In the genomic region with DNA sequence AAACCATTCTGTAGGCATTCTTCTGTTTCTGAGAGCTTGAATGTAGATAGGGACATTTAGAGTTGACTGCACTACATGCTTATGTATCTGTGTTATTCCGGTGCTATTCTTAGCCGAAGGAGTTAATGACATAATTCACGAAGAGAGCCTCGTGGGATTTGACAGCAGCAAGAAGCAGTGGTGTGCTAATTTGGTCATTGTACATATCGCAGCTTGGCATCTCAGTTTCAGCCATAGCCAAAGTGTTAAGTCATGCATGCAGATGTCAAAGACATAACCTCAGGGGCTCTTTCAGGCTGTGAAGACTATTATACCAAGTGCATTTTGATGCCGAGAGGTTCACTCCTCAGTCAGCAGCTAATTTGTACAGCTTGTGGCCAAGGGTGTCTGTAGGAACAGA, we compare ENCODE assay signal across 22 mouse cellular contexts.
DNase-seq lines count a peak whose midpoint lies in the region; ATAC-seq and TF ChIP-seq lines count a peak whose summit lies in the region.
"Had no signal": no experiment of that assay in that cellular context is flagged by ENCODE, and none has a peak within 500 bp of the region (broad histone marks: within the 10 kb centered on the region; RNA-seq: fewer than 3 reads in every experiment).

No protein-coding gene starts in this region.

- peak; percentile 35; the same call in 1 of the 2 replicates for ATAC-seq in heart, embryonic 15.5 days (replicated peaks; ENCODE audit: insufficient number of reproducible peaks, insufficient read depth, low FRiP score, low read depth)
- ATAC-seq in Patski, result peak; percentile 62
- peak; percentile 75 for ATAC-seq in hindbrain, postnatal 0 days
- ATAC-seq: liver, embryonic 12.5 days had no signal

- no peak for TF ChIP-seq EP300 in heart, adult 2 months (IDR thresholded peaks at IDR 0.05; ENCODE audit: insufficient read depth, low read depth, low read length)

- H3K9ac ChIP-seq in heart, embryonic 15.5 days, result no peak overlapping the region
- H3K9ac ChIP-seq in heart, adult 2 months (ENCODE audit: low read depth, low read length), result no peak overlapping the region
- no peak overlapping the region for H3K9ac ChIP-seq in hindbrain, postnatal 0 days (replicated peaks; ENCODE audit: low read length)
- H3K9ac ChIP-seq: embryonic facial prominence, embryonic 15.5 days; liver, embryonic 12.5 days; lung, embryonic 14.5 days; neural tube, embryonic 15.5 days had no signal

- DNase-seq in heart, adult 2 months, result no peak
- DNase-seq in MN1 (ENCODE audit: low spot score), result peak; percentile 65
- DNase-seq in Patski (ENCODE audit: low read depth, low spot score), result no peak
- DNase-seq in hindbrain, postnatal 0 days (ENCODE audit: low spot score), result peak; percentile 55
- no peak for DNase-seq in layer of hippocampus, postnatal 36 days
- no peak for DNase-seq in thymus, postnatal 10 days (ENCODE audit: low spot score in 2 of 2)
- DNase-seq: adrenal gland, postnatal 10 days; cerebellum, adult 8-10 months; heart, adult 11 months; kidney, adult 18-20 months; kidney, postnatal 10 days; lung, embryonic 14.5 days; lung, postnatal 4 days; thymus, adult 18-20 months had no signal

- 24% methylated on average over 6 of the region's 6 CpGs for WGBS in heart, embryonic 15.5 days
- WGBS in heart, adult 2 months, result 15% methylated on average over 6 of the region's 6 CpGs
- WGBS in hindbrain, postnatal 0 days, result 14% methylated on average over 6 of the region's 6 CpGs

- H3K4me2 ChIP-seq in heart, embryonic 15.5 days, result no peak overlapping the region; the same call in 1 of the 2 replicates
- no peak overlapping the region for H3K4me2 ChIP-seq in hindbrain, postnatal 0 days (ENCODE audit: low read depth, low read length)
- H3K4me2 ChIP-seq: embryonic facial prominence, embryonic 15.5 days; liver, embryonic 12.5 days; lung, embryonic 14.5 days; neural tube, embryonic 15.5 days had no signal

- no peak for TF ChIP-seq CTCF in heart, adult 2 months (IDR thresholded peaks at IDR 0.05)
- no peak for TF ChIP-seq CTCF in Patski (IDR thresholded peaks at IDR 0.05)
- TF ChIP-seq CTCF in hindbrain, postnatal 0 days (IDR thresholded peaks at IDR 0.05; ENCODE audit: low read depth), result no peak

- intact Hi-C loops in heart, adult 2 months (cut with DNase I), result no loop called here

- H3K9me3 ChIP-seq in heart, embryonic 15.5 days (replicated peaks), result no peaks in the 10 kb centered on the region
- H3K9me3 ChIP-seq in hindbrain, postnatal 0 days (ENCODE audit: low read length), result no peaks in the 10 kb centered on the region
- H3K9me3 ChIP-seq: embryonic facial prominence, embryonic 15.5 days; G1E; liver, embryonic 12.5 days; midbrain, embryonic 10.5 days; neural tube, embryonic 15.5 days had no signal

- H3K27ac ChIP-seq in heart, embryonic 15.5 days, result 0 out of 2 replicates have a peak overlapping the region, but pooled peaks have one; percentile 34
- no peak overlapping the region for H3K27ac ChIP-seq in heart, adult 2 months
- H3K27ac ChIP-seq in hindbrain, postnatal 0 days, result no peak overlapping the region
- H3K27ac ChIP-seq: embryonic facial prominence, embryonic 15.5 days; left cerebral cortex, adult 2 months; liver, embryonic 12.5 days; midbrain, embryonic 10.5 days; neural tube, embryonic 15.5 days had no signal

- POLR2A ChIA-PET in Patski (lab: Charles Lee), result no interaction called here

- H3K36me3 ChIP-seq in heart, embryonic 15.5 days, result no peaks in the 10 kb centered on the region
- no peaks in the 10 kb centered on the region for H3K36me3 ChIP-seq in heart, adult 2 months (ENCODE audit: control insufficient read depth, insufficient read depth, low read length)
- no peaks in the 10 kb centered on the region for H3K36me3 ChIP-seq in hindbrain, postnatal 0 days (ENCODE audit: insufficient read depth, low read length)
- H3K36me3 ChIP-seq: embryonic facial prominence, embryonic 15.5 days; G1E; liver, embryonic 12.5 days; midbrain, embryonic 10.5 days; neural tube, embryonic 15.5 days had no signal

- no peak for TF ChIP-seq POLR2A in heart, adult 2 months (IDR thresholded peaks at IDR 0.05; ENCODE audit: insufficient read depth, low read depth, low read length)

- CTCF ChIA-PET in Patski (lab: Charles Lee), result interaction anchor here (1.1 to 1.5 kb wide), 2 partner anchors 12 to 143 kb away, joined by 3 to 4 read pairs; no protein-coding TSS in a partner anchor

- no peaks in the 10 kb centered on the region for H3K79me2 ChIP-seq in heart, adult 2 months (replicated peaks; ENCODE audit: control insufficient read depth, insufficient read depth, low read length)

- H3K4me3 ChIP-seq in heart, embryonic 15.5 days, result no peak overlapping the region
- no peak overlapping the region for H3K4me3 ChIP-seq in heart, adult 2 months
- H3K4me3 ChIP-seq in hindbrain, postnatal 0 days (ENCODE audit: low read length), result no peak overlapping the region
- H3K4me3 ChIP-seq: embryonic facial prominence, embryonic 15.5 days; left cerebral cortex, adult 2 months; liver, embryonic 12.5 days; midbrain, embryonic 10.5 days; myocyte; neural tube, embryonic 15.5 days had no signal

- no peaks in the 10 kb centered on the region for H3K27me3 ChIP-seq in heart, embryonic 15.5 days
- no peaks in the 10 kb centered on the region for H3K27me3 ChIP-seq in heart, adult 2 months (ENCODE audit: control insufficient read depth, insufficient read depth, low read length)
- H3K27me3 ChIP-seq in Patski, result peaks cover 4% of the 10 kb centered on the region
- no peaks in the 10 kb centered on the region for H3K27me3 ChIP-seq in hindbrain, postnatal 0 days (ENCODE audit: insufficient read depth, low read length)
- H3K27me3 ChIP-seq: embryonic facial prominence, embryonic 15.5 days; liver, embryonic 12.5 days; neural tube, embryonic 15.5 days had no signal

- peaks cover 5% of the 10 kb centered on the region; the same call in 1 of the 2 replicates for H3K4me1 ChIP-seq in heart, embryonic 15.5 days (replicated peaks)
- H3K4me1 ChIP-seq in heart, adult 2 months (ENCODE audit: control insufficient read depth, insufficient read depth, low read length), result no peaks in the 10 kb centered on the region
- H3K4me1 ChIP-seq in hindbrain, postnatal 0 days (ENCODE audit: insufficient read depth, low read length), result no peaks in the 10 kb centered on the region
- H3K4me1 ChIP-seq: embryonic facial prominence, embryonic 15.5 days; liver, embryonic 12.5 days; midbrain, embryonic 10.5 days; neural tube, embryonic 15.5 days had no signal

- in situ Hi-C loops in Patski (cut with MboI; ENCODE audit: low pct_unique_long_range_greater_than_20kb), result no loop called here

Comparison
In these comparisons a context has a peak if more than half of its experiments do, and no peak if none do; other contexts are left out.
1. DNase-seq: peak in MN1 (single experiment) and hindbrain, postnatal 0 days (single experiment); none in heart, adult 2 months (0 of 2), Patski (single experiment), layer of hippocampus, postnatal 36 days (0 of 2) and thymus, postnatal 10 days (0 of 2).
2. Peak in every context shown above with its lines, with median percentiles within 50 percentile points of each other: ATAC-seq.